Mouse (Mus musculus): ENCODE measurements around the gene Tenm4.

GRCm38 (mm10) chr7:96168921-96169320, 2.1 kb upstream of the Tenm4 start:
- TF ChIP-seq CTCF (IDR thresholded peaks at IDR 0.05; ENCODE audit: low read depth, low read length) = no peak
- no peak for TF ChIP-seq POLR2A (IDR thresholded peaks at IDR 0.05; ENCODE audit: extremely low read depth, insufficient read depth, low read length)

All from liver, adult 2 months (tissue).